Mouse (Mus musculus) lung, postnatal 0 days (tissue): ENCODE data around the gene Dapk1. TPM values are rescaled to one million over a fixed set of nuclear protein-coding genes. Genes with fewer than 3 reads are reported as not detected.

Experiments used
- ATAC-seq: fragments of 200-750 bp; cut with Nextera tagmentation; 2 replicates; pipeline ENCODE4 v1.8.0; 2017; ENCODE audit warnings: moderate library complexity
- DNase-seq: peaks from one replicate; pipeline ENCODE4 v3.0.0-alpha.2; 2016; ENCODE audit warnings: low spot score
- H3K27ac ChIP-seq: fragments of 300-500 bp; sonication (generic); 2 replicates; pipeline ENCODE4 v1.5.1; 2014; ENCODE audit warnings: antibody characterized with exemption, mild to moderate bottlenecking, low read length, mixed read lengths
- H3K27me3 ChIP-seq: fragments of 300-500 bp; sonication (generic); replicated peaks from 2 replicates; pipeline ENCODE4 v1.6.1; 2014; ENCODE audit warnings: low read length, mixed read lengths; ENCODE audit not compliant: insufficient read depth
- H3K36me3 ChIP-seq: fragments of 300-500 bp; sonication (generic); 2 replicates; pipeline ENCODE4 v1.6.1; 2014; ENCODE audit warnings: low read length, mixed read lengths; ENCODE audit not compliant: insufficient read depth
- H3K4me1 ChIP-seq: fragments of 300-500 bp; sonication (generic); 2 replicates; pipeline ENCODE4 v1.6.1; 2014; ENCODE audit warnings: antibody characterized with exemption, low read depth, low read length, mixed read lengths; ENCODE audit not compliant: insufficient read depth
- H3K4me2 ChIP-seq: fragments of 300-500 bp; sonication (generic); replicated peaks from 2 replicates; pipeline ENCODE4 v1.6.1; 2014; ENCODE audit warnings: low read depth, mild to moderate bottlenecking, low read length, moderate library complexity, mixed read lengths
- H3K4me3 ChIP-seq: fragments of 300-500 bp; sonication (generic); 2 replicates; pipeline ENCODE4 v1.5.1; 2014; ENCODE audit warnings: low read depth, low read length
- H3K9ac ChIP-seq: fragments of 300-500 bp; sonication (generic); replicated peaks from 2 replicates; pipeline ENCODE4 v1.6.1; 2014; ENCODE audit warnings: low read depth, mild to moderate bottlenecking
- H3K9me3 ChIP-seq: fragments of 300-500 bp; sonication (generic); 2 replicates; pipeline ENCODE4 v1.6.1; 2016; ENCODE audit warnings: low read length, mixed read lengths
- CTCF ChIP-seq: IDR thresholded peaks from 2 replicates; pipeline ENCODE4 v1.5.1; 2016; ENCODE audit warnings: antibody characterized with exemption, mild to moderate bottlenecking
- EP300 ChIP-seq: IDR thresholded peaks from 2 replicates; pipeline ENCODE4 v1.6.1; 2016; ENCODE audit warnings: antibody characterized with exemption, mild to moderate bottlenecking, control low read depth
- WGBS: fragments of 180-500 bp; shearing (Covaris S2); extraction: QIAGEN DNeasy Blood & Tissue Kit; methylation state at CpG from one replicate; pipeline ENCODE4 v1.1.7; 2014; 5-methylcytosine and 5-hydroxymethylcytosine counted together
- polyA plus RNA-seq: library from polyadenylated mRNA; unstranded; fragments of >200 nt; fragmentation: Nextera tagmentation; extraction: Ambion mirVana; gene quantifications from 2 replicates; pipeline ENCODE4 v1.2.1, GENCODE M21; 2015

Dapk1 gene
- polyA plus RNA-seq, 1 experiment from 2014 or later = 48.7 TPM

- 25% methylated on average over 12 of the region's 12 CpGs for WGBS
- ATAC-seq = peak; percentile 10
- DNase-seq = peak; percentile 64
- Histone ChIP-seq H3K4me2 (no peak overlapping the region; the same call in 1 of the 2 replicates), H3K9me3 (no peaks in the 10 kb centered on the region), H3K27ac (peak overlapping the region; percentile 78), H3K27me3 (no peaks in the 10 kb centered on the region), H3K4me1 (peaks cover 41% of the 10 kb centered on the region), H3K36me3 (no peaks in the 10 kb centered on the region), H3K4me3 (no peak overlapping the region), H3K9ac (no peak overlapping the region)
- TF ChIP-seq EP300 = peak; percentile 31; the same call in 1 of the 2 replicates
- TF ChIP-seq CTCF = no peak
These were observed 84.4 kb downstream of the Dapk1 start for GRCm38 (mm10) chr13:60686024-60686663.

GRCm38 (mm10) chr13:60686967-60687366, 85.2 kb downstream of the Dapk1 start:
- H3K27me3 ChIP-seq = no peaks in the 10 kb centered on the region
- DNase-seq (peak; percentile 64), ATAC-seq (peak; percentile 9; the same call in 1 of the 2 replicates)
- H3K4me1 ChIP-seq = peaks cover 41% of the 10 kb centered on the region
- H3K9ac ChIP-seq = no peak overlapping the region
- H3K4me3 ChIP-seq = no peak overlapping the region
- H3K36me3 ChIP-seq = no peaks in the 10 kb centered on the region
- no peaks in the 10 kb centered on the region for H3K9me3 ChIP-seq
- WGBS = 35% methylated on average over 12 of the region's 12 CpGs
- TF ChIP-seq EP300 (no peak), CTCF (no peak)
- H3K4me2 ChIP-seq = no peak overlapping the region
- H3K27ac ChIP-seq = peak overlapping the region; percentile 78

GRCm38 (mm10) chr13:60687462-60687861, 85.7 kb downstream of the Dapk1 start:
- Histone ChIP-seq H3K4me1 (peaks cover 41% of the 10 kb centered on the region), H3K9ac (no peak overlapping the region), H3K27me3 (no peaks in the 10 kb centered on the region), H3K4me3 (no peak overlapping the region), H3K36me3 (no peaks in the 10 kb centered on the region), H3K9me3 (no peaks in the 10 kb centered on the region), H3K27ac (peak overlapping the region; percentile 78), H3K4me2 (no peak overlapping the region)
- WGBS = 87% methylated on average over 4 of the region's 4 CpGs
- no peak for ATAC-seq
- DNase-seq = no peak
- TF ChIP-seq EP300 (no peak), CTCF (no peak)

DNA sequence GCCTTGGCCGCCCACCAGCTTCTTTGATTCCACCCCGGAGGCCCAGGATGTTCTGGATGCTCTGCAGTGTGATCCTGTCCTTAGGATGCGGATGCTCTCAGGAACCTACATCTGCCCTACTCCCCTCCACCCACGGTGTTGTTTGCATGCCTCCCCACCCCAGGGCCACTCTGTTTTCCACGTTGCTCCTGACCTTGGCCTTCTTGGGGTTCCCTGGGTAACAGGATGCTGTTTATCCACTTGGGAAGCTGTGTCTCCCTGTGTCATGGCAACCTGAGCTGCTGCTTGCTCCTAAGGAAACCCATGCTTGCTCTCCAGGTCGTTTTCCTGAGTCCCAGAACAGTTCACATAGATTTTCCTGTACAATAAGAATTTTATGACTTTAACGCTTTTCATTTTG, 86.1 kb downstream of the Dapk1 start:
- peak overlapping the region; percentile 78 for H3K27ac ChIP-seq
- no peaks in the 10 kb centered on the region for H3K9me3 ChIP-seq
- no peak for DNase-seq
- peaks cover 41% of the 10 kb centered on the region for H3K4me1 ChIP-seq
- no peaks in the 10 kb centered on the region for H3K27me3 ChIP-seq
- 0 out of 2 replicates have a peak overlapping the region, but pooled peaks have one; percentile 3 for H3K9ac ChIP-seq
- TF ChIP-seq CTCF (no peak), EP300 (no peak)
- H3K36me3 ChIP-seq = no peaks in the 10 kb centered on the region
- no peak for ATAC-seq
- H3K4me2 ChIP-seq = no peak overlapping the region
- 68% methylated on average over 7 of the region's 7 CpGs for WGBS
- no peak overlapping the region for H3K4me3 ChIP-seq

DNA sequence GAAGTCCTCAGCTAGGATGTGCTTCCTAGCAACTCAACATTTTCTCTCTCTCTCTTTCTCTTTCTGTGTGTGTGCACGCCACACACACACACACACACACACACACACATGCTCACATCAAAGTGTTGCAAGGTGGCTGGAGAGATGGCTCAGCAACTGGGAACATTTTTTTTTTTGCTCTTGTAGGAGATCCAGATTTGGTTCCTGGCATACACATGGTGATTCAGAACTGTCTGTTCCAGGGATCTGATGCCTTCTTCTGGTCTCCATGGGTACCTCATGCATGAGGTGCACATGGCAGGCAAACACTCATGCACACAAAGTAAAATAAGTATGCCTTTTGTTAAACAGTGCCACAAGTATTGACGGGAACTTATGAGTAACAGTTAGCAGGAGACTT, 89.2 kb downstream of the Dapk1 start:
- H3K4me2 ChIP-seq = no peak overlapping the region
- TF ChIP-seq CTCF (peak; percentile 15; the same call in 1 of the 2 replicates), EP300 (no peak)
- no peaks in the 10 kb centered on the region for H3K9me3 ChIP-seq
- H3K27ac ChIP-seq = no peak overlapping the region
- no peak overlapping the region for H3K4me3 ChIP-seq
- no peak overlapping the region for H3K9ac ChIP-seq
- DNase-seq = no peak
- peaks cover 16% of the 10 kb centered on the region for H3K4me1 ChIP-seq
- H3K36me3 ChIP-seq = no peaks in the 10 kb centered on the region
- WGBS = 81% methylated on average over 2 of the region's 2 CpGs
- no peaks in the 10 kb centered on the region for H3K27me3 ChIP-seq
- no peak for ATAC-seq

- DNase-seq (no peak), ATAC-seq (no peak)
- WGBS = 95% methylated on average over 3 of the region's 3 CpGs
- H3K9me3 ChIP-seq = no peaks in the 10 kb centered on the region
- H3K4me3 ChIP-seq = no peak overlapping the region
- H3K36me3 ChIP-seq = no peaks in the 10 kb centered on the region
- H3K27me3 ChIP-seq = no peaks in the 10 kb centered on the region
- H3K27ac ChIP-seq = no peak overlapping the region
- H3K4me2 ChIP-seq = no peak overlapping the region
- peaks cover 8% of the 10 kb centered on the region for H3K4me1 ChIP-seq
- no peak overlapping the region for H3K9ac ChIP-seq
- TF ChIP-seq EP300 (no peak), CTCF (no peak)
These were observed 90.2 kb downstream of the Dapk1 start for GRCm38 (mm10) chr13:60691940-60692339.
